Mouse (Mus musculus): Measurements from ENCODE around the gene Vps11.

- peak; percentile 59 for TF ChIP-seq POLR2A (IDR thresholded peaks at IDR 0.05; ENCODE audit: extremely low read depth, insufficient read depth, low read length)
- TF ChIP-seq CTCF (IDR thresholded peaks at IDR 0.05; ENCODE audit: extremely low read depth, insufficient read depth, low read length), result 0 out of 2 replicates have a peak, but pooled peaks have one; percentile 3
Observed at GRCm38 (mm10) chr9:44379054-44379834, 17.8 kb upstream of the Vps11 start, which contains the start of gene Hyou1.
